Mouse (Mus musculus): Measurements from ENCODE around the gene Dera. TPM values are rescaled to one million over a fixed set of nuclear protein-coding genes. Genes with fewer than 3 reads are reported as not detected.

Dera gene
- polyA plus RNA-seq, 1 experiment, result 41.1 TPM

DNA sequence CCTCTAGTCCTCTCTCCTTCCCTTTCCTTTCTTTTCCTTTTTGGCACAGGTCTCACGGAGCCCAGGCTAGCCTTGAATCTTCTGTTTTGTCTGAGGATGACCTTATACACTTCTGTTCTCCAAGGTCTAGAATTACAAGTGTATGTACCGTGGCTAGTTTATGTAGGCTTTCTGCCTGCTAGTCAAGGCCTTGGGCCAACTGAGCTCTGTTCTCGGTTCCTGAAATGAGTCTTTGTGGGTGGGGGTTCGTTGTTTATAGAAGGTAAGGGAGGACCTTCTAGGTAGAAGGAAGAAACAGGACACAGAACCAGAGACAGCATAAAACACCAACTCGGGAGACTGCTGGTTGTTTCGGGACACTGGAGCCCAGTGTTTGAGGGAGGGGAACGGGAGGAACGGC is 20.8 kb downstream of the Dera start:
- H3K36me3 ChIP-seq (replicated peaks; ENCODE audit: low read length), result peaks cover 67% of the 10 kb centered on the region
- H3K4me3 ChIP-seq (replicated peaks), result no peak overlapping the region
- H3K4me1 ChIP-seq, result no peaks in the 10 kb centered on the region
- no peaks in the 10 kb centered on the region for H3K27me3 ChIP-seq (replicated peaks)
- TF ChIP-seq GATA1 (IDR thresholded peaks at IDR 0.05; ENCODE audit: borderline replicate concordance, low read length), result no peak
- TF ChIP-seq FLI1 (IDR thresholded peaks at IDR 0.05; ENCODE audit: low read length), result no peak
- H3K9me3 ChIP-seq, result peaks cover 44% of the 10 kb centered on the region

DNA sequence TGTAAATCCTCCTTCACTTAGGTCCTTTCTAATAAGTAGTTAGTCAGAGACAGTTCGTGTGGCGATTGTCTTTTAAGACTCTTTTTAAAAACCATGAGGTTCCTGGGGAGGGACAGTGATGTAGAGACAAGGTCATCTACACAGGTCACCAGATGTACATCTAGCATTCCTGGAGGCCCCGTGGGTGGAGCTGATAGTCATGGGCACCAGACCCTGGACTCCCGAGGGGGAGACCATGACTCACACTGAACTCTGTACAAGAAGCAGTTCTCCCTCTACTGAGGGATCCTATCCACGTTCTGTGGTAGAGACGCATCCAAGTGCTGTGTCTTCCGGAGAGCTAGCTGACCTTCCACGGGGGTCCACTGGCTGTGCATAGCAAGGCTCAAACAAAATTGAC is 22.6 kb downstream of the Dera start:
- Histone ChIP-seq H3K36me3 (replicated peaks; ENCODE audit: low read length) (peaks cover 70% of the 10 kb centered on the region), H3K27me3 (replicated peaks) (no peaks in the 10 kb centered on the region), H3K4me1 (peaks cover 3% of the 10 kb centered on the region; the same call in 1 of the 2 replicates), H3K4me3 (replicated peaks) (no peak overlapping the region), H3K9me3 (peaks cover 32% of the 10 kb centered on the region)
- no peak for TF ChIP-seq GATA1 (IDR thresholded peaks at IDR 0.05; ENCODE audit: borderline replicate concordance, low read length)
- TF ChIP-seq FLI1 (IDR thresholded peaks at IDR 0.05; ENCODE audit: low read length), result no peak

DNA sequence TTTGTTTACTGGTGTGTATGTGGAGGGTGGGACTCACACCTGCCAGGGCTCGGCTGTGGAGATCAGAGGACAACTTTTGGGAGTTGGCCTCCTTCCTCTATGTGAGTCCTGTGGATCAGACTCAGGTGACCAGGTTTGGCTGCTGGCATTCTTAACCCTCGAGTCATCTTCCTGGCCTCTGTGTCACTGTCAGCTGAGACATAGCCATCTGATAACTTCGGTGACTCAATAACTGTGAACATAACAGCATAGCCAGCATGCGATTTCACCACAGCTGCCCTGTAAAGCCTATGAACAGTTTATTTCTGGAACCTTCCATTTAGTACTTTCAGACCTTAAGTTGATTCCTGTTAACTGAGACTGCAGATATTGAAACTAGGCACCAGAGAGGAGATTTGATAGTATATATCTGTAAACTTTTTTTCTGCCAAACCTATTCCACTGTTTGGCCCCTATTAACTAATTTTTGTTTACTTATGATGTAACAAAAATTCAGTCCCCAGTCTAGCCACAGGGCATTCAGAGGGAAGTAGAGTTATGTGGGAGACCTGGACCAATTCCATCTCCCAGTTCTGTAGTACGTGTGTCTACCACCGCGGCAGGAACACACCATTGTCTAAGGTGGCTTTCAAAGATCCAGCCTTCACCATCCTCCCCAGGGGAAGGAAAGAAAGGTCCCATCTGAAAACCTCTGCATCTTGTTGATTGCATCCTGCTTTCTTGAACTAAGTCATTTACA is 29.7 kb downstream of the Dera start:
- Histone ChIP-seq H3K36me3 (replicated peaks; ENCODE audit: low read length) (peaks cover 85% of the 10 kb centered on the region), H3K9me3 (no peaks in the 10 kb centered on the region), H3K27me3 (replicated peaks) (no peaks in the 10 kb centered on the region), H3K4me3 (replicated peaks) (no peak overlapping the region), H3K4me1 (peaks cover 8% of the 10 kb centered on the region)
- TF ChIP-seq GATA1 (IDR thresholded peaks at IDR 0.05; ENCODE audit: borderline replicate concordance, low read length) (no peak), FLI1 (IDR thresholded peaks at IDR 0.05; ENCODE audit: low read length) (no peak)

DNA sequence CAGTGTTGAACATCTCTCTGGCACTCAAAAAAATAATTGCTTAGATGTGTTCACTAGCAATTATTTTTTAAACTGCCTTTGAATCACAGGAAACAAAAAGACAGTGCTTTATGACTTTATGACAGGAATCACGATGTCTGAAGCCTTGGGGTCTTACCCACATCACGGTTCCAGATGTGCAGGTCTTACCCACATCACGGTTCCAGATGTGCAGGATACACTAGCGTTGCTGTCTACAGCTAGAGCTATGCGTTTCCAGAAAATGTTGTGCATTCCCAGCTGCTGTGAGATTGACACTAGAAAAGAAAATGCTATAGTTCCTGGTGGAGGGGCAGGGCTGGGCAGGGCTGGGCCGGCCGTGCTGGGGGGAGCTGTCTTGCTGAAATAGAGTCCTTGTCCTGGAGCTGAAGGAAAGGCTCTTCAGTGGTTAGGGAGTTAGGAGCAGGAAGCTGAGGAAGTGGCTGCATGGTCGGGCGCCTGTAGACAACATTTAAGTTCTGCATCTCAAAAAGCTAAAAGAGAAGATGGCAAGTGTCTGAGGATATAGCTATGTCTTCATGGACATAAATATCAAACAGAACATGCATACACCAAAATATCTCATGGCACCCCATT is 34.7 kb downstream of the Dera start:
- no peaks in the 10 kb centered on the region for H3K9me3 ChIP-seq
- TF ChIP-seq FLI1 (IDR thresholded peaks at IDR 0.05; ENCODE audit: low read length), result no peak
- TF ChIP-seq GATA1 (IDR thresholded peaks at IDR 0.05; ENCODE audit: borderline replicate concordance, low read length), result no peak
- H3K27me3 ChIP-seq (replicated peaks), result no peaks in the 10 kb centered on the region
- peaks cover 62% of the 10 kb centered on the region for H3K36me3 ChIP-seq (replicated peaks; ENCODE audit: low read length)
- peaks cover 23% of the 10 kb centered on the region for H3K4me1 ChIP-seq
- no peak overlapping the region for H3K4me3 ChIP-seq (replicated peaks)

DNA sequence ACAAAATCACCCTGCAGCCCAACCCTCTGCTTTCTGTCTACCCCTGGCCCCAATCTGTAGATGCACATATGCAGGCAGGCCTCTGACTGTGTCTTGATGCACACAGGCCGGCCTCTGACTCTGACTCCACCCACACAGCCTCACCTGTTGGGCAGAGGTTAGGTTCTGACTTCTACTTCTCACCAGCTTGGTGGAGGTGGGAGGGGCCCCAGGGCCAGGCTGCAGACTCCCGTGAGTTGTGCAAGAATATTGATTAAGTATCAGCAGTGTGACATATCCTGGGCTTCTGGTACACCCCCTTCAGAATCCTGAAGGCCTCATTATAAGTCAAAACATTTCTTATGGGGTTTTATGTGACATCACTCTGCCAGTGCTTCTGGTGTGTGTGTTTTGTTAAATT is 35.3 kb downstream of the Dera start:
- Histone ChIP-seq H3K36me3 (replicated peaks; ENCODE audit: low read length) (peaks cover 61% of the 10 kb centered on the region), H3K27me3 (replicated peaks) (no peaks in the 10 kb centered on the region), H3K4me3 (replicated peaks) (no peak overlapping the region), H3K4me1 (peaks cover 28% of the 10 kb centered on the region), H3K9me3 (no peaks in the 10 kb centered on the region)
- TF ChIP-seq GATA1 (IDR thresholded peaks at IDR 0.05; ENCODE audit: borderline replicate concordance, low read length) (no peak), FLI1 (IDR thresholded peaks at IDR 0.05; ENCODE audit: low read length) (no peak)

DNA sequence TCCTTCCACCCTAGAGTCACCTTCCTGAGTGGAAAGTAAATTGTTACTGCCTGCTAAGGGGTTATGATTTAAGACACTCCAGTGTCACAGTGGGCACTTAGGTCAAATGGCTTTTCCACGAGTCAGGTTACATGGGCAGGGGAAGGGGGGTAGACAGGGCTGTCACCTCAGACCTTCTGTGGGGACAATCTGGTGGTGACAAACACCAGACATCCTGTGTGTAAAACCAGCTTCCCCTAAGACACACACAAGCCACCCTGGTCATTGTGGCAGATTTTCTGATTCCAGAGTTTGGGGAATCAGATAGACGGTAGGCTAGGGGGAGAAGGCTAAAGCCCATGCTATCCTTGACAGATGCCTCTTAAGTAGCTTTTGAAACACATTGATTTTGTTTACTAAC is 41.1 kb downstream of the Dera start:
- no peak overlapping the region for H3K4me3 ChIP-seq (replicated peaks)
- H3K4me1 ChIP-seq, result peaks cover 29% of the 10 kb centered on the region
- H3K27me3 ChIP-seq (replicated peaks), result no peaks in the 10 kb centered on the region
- H3K36me3 ChIP-seq (replicated peaks; ENCODE audit: low read length), result peaks cover 73% of the 10 kb centered on the region
- no peak for TF ChIP-seq GATA1 (IDR thresholded peaks at IDR 0.05; ENCODE audit: borderline replicate concordance, low read length)
- TF ChIP-seq FLI1 (IDR thresholded peaks at IDR 0.05; ENCODE audit: low read length), result no peak
- H3K9me3 ChIP-seq, result peaks cover 8% of the 10 kb centered on the region

DNA sequence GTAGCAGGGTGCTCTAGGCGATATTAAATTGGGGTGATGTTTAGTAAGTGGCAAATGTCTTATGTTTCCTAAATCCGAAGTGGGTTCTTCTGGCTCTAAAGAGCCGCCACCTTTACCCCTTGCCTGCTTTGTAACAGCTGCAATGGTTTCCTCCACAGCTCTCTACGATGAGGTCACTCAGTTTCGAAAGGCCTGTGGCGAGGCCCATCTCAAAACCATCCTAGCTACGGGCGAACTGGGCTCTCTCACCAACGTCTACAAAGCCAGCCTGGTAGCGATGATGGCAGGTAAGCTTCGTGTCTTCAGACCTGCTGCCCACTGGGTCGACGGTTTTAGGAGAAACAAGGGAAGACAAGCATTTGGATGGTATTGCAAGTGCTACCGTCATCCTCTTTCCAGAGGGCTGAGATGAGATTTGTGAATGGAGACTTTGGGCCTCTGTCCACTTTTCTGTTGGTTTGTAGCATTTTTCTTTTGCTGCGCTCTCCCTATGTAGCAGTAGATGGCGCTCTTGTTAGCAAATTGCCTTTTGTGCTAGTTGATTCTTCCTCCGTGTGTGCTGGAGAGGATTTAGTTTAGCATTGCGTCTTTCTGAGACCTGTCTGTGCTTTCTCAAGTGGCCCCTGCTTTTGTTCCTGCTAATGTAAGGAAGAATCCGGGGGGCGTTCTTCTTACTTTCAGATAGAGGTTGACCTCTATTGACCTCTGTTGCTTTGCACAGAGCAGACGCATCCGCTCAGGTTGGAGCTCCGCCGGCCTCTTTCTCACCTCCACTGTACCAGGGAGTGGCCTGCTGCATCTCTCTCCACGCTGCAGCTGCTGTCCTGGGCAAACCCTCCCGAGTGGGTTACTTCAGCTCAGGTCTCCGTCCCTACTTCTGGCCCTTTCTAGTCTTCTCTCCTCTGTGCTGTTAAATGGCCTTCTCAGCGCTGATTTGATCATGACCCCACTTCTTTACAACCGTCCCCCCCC is 42.5 kb downstream of the Dera start:
- Histone ChIP-seq H3K4me3 (replicated peaks) (no peak overlapping the region), H3K27me3 (replicated peaks) (no peaks in the 10 kb centered on the region), H3K4me1 (peaks cover 27% of the 10 kb centered on the region), H3K36me3 (replicated peaks; ENCODE audit: low read length) (peaks cover 81% of the 10 kb centered on the region), H3K9me3 (peaks cover 8% of the 10 kb centered on the region)
- TF ChIP-seq FLI1 (IDR thresholded peaks at IDR 0.05; ENCODE audit: low read length) (no peak), GATA1 (IDR thresholded peaks at IDR 0.05; ENCODE audit: borderline replicate concordance, low read length) (no peak)

DNA sequence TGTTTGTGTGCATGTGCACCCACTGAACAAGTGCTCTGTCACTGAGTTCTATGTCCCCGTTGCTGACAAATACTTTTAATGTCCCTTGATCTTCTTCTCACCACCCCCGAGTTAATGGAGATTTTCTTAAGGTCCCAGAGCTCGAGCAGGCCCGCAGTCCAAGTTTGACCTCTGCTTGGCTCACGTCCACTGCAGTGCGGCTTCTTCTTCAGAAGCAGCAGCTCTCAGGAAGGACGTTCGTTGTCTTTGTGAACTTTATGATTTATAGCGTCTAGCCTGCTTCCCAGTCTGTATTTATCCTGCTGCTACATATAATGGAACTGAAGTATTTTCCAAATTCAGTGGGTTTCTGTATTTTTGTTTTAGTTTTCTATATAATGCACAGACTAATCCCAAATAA is 44.9 kb downstream of the Dera start:
- H3K36me3 ChIP-seq (replicated peaks; ENCODE audit: low read length), result peaks cover 89% of the 10 kb centered on the region

DNA sequence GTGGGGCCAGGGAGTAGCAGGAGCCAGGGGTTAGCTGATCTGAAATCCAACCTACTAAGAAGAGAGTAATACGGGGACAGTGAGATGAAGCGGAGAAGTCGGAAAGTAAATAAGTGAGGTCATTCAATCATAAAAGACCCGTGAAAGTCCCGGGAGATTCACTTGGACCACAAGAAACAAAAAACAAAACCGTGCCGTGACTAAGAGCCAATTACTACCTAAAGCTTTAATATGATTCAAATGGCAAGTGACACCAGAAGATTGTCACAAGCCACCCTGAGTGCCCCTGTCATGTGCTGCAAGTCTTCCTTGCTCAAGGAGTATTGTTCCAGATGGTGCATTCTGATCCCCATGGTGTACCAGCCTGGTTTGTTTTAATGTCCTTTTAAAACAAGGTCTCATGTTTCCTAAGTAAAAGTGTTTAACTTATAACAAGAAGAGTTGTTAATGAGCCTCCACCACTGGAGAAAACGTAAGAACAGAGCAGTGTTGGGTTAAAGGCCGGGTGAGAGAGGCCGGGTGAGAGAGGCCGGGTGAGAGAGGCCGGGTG is 49.2 kb downstream of the Dera start:
- no peak for TF ChIP-seq FLI1 (IDR thresholded peaks at IDR 0.05; ENCODE audit: low read length)
- no peak for TF ChIP-seq GATA1 (IDR thresholded peaks at IDR 0.05; ENCODE audit: borderline replicate concordance, low read length)
- peaks cover 88% of the 10 kb centered on the region for H3K36me3 ChIP-seq (replicated peaks; ENCODE audit: low read length)
- H3K4me3 ChIP-seq (replicated peaks), result no peak overlapping the region
- peaks cover 22% of the 10 kb centered on the region for H3K9me3 ChIP-seq
- H3K4me1 ChIP-seq, result no peaks in the 10 kb centered on the region
- H3K27me3 ChIP-seq (replicated peaks), result no peaks in the 10 kb centered on the region

More for the DNA sequence above, 44.9 kb downstream of the Dera start:
- TF ChIP-seq FLI1 (IDR thresholded peaks at IDR 0.05; ENCODE audit: low read length) (no peak), GATA1 (IDR thresholded peaks at IDR 0.05; ENCODE audit: borderline replicate concordance, low read length) (no peak)
- no peaks in the 10 kb centered on the region for H3K27me3 ChIP-seq (replicated peaks)
- no peak overlapping the region for H3K4me3 ChIP-seq (replicated peaks)
- peaks cover 14% of the 10 kb centered on the region for H3K4me1 ChIP-seq
- peaks cover 11% of the 10 kb centered on the region for H3K9me3 ChIP-seq
